Mouse (Mus musculus): ENCODE data around the gene Gpr18. TPM values are rescaled to one million over a fixed set of nuclear protein-coding genes. Genes with fewer than 3 reads are reported as not detected.
A peak's percentile ranks its signal among the peaks of the same experiment; 100 is the strongest.
"Not testable (repeated sequence)": the region's sequence is repeated elsewhere in the genome, so short reads cannot be mapped to it uniquely, and the experiment has no call there.

Gpr18 gene
- total RNA-seq, 2 experiments from 2014 or later: not detected

- no peak for DNase-seq
These were observed 31.3 kb downstream of the Gpr18 start for GRCm38 (mm10) chr14:121884150-121884797.

- DNase-seq: no peak
These were observed 34.4 kb downstream of the Gpr18 start for GRCm38 (mm10) chr14:121881211-121881610.

- DNase-seq: no peak
These were observed 36.2 kb downstream of the Gpr18 start for GRCm38 (mm10) chr14:121879266-121879840.

GRCm38 (mm10) chr14:121878859-121879206 lies 36.7 kb downstream of the Gpr18 start:
- DNase-seq: no peak

- DNase-seq: peak; percentile 98
These were observed 37.3 kb downstream of the Gpr18 start, which contains the start of gene Ubac2 for GRCm38 (mm10) chr14:121878176-121878858. TSS of gene Ubac2 (plus strand) at chr14:121878620.

- no peak for DNase-seq
These were observed 37.9 kb downstream of the Gpr18 start for GRCm38 (mm10) chr14:121877640-121878039.

- DNase-seq: no peak
These were observed 38.7 kb downstream of the Gpr18 start for GRCm38 (mm10) chr14:121876860-121877259.

GRCm38 (mm10) chr14:121876190-121876589 lies 39.4 kb downstream of the Gpr18 start:
- not testable (repeated sequence) for DNase-seq

- no peak for DNase-seq
These were observed 41.9 kb downstream of the Gpr18 start for GRCm38 (mm10) chr14:121873646-121874045.

GRCm38 (mm10) chr14:121873172-121873571 lies 42.4 kb downstream of the Gpr18 start:
- DNase-seq: no peak

- no peak for DNase-seq
These were observed 42.8 kb downstream of the Gpr18 start for GRCm38 (mm10) chr14:121872760-121873159.

GRCm38 (mm10) chr14:121869111-121869510 lies 46.5 kb downstream of the Gpr18 start:
- no peak for DNase-seq

- no peak for DNase-seq
These were observed 49.0 kb downstream of the Gpr18 start for GRCm38 (mm10) chr14:121866574-121866973.

GRCm38 (mm10) chr14:121865162-121865561 lies 50.4 kb downstream of the Gpr18 start:
- not testable (repeated sequence) for DNase-seq

Other genes starting within 250 kb of the Gpr18 start
- 10 to 100 TPM; 14.5 to 17.2 TPM for gene Dock9, start 117.9 kb downstream of the Gpr18 start, total RNA-seq (2021)
- gene Ubac2, start 37.2 kb downstream of the Gpr18 start, total RNA-seq (2021): 10 to 100 TPM; 22.9 to 24.4 TPM
- under 1 TPM; 0.38 to 0.43 TPM for gene Gpr183, start 49.4 kb upstream of the Gpr18 start, total RNA-seq (2021)
- not detected for gene Timm8a2, start 118.9 kb upstream of the Gpr18 start, total RNA-seq (2021)
- gene Tm9sf2, start 191.3 kb upstream of the Gpr18 start, total RNA-seq (2021): 10 to 100 TPM; 56.1 to 62.5 TPM

All from gastrocnemius, postnatal 25 days (tissue).